Mouse (Mus musculus) bone marrow, adult 2 months (tissue): ENCODE measurements at regions not wholly inside any gene's neighbourhood (a gene's known extent, or its start where the extent isn't known, plus 50 kb on each side); places are given as distances from the start of the nearest gene placed in this dataset.
A peak's percentile ranks its signal among the peaks of the same experiment; 100 is the strongest.

Experiments used
- H3K27ac ChIP-seq: fragments of 200-500 bp; 2 replicates; pipeline ENCODE4 v1.5.1; 2012; ENCODE audit warnings: low read depth, mild to moderate bottlenecking, control low read depth, inconsistent platforms, low read length; ENCODE audit not compliant: control insufficient read depth, poor library complexity, insufficient read depth
- H3K4me1 ChIP-seq: fragments of 200-500 bp; 2 replicates; pipeline ENCODE4 v1.6.1; 2011; ENCODE audit warnings: low read length; ENCODE audit not compliant: control insufficient read depth, insufficient read depth
- H3K4me3 ChIP-seq: fragments of 200-500 bp; replicated peaks from 2 replicates; pipeline ENCODE3; 2011; ENCODE audit warnings: mild to moderate bottlenecking, low read depth, low read length, control low read depth; ENCODE audit not compliant: control insufficient read depth
- CTCF ChIP-seq: fragments of 200-500 bp; IDR thresholded peaks from 2 replicates; pipeline ENCODE4 v1.5.1; 2011; ENCODE audit warnings: low read length, control low read depth; ENCODE audit not compliant: control insufficient read depth, insufficient read depth
- POLR2A ChIP-seq: fragments of 200-500 bp; IDR thresholded peaks from 2 replicates; pipeline ENCODE4 v1.6.1; 2011; ENCODE audit warnings: low read depth, mild to moderate bottlenecking, control low read depth, low read length, borderline replicate concordance; ENCODE audit not compliant: control insufficient read depth
- WGBS: fragments of 180-500 bp; shearing (Covaris S2); methylation state at CpG from one replicate; pipeline ENCODE4 v1.1.7; 2018; 5-methylcytosine and 5-hydroxymethylcytosine counted together

- no peak overlapping the region for H3K4me3 ChIP-seq
- 55% methylated on average over 5 of the region's 5 CpGs for WGBS
- TF ChIP-seq CTCF, result no peak
- no peak for TF ChIP-seq POLR2A
- no peaks in the 10 kb centered on the region for H3K4me1 ChIP-seq
- H3K27ac ChIP-seq, result no peak overlapping the region
Measured at GRCm38 (mm10) chr5:101013844-101014243, 168.3 kb downstream of the Gpat3 start.

GRCm38 (mm10) chr5:101005216-101005615, 159.7 kb downstream of the Gpat3 start:
- WGBS, result 60% methylated on average over 3 of the region's 3 CpGs
- Histone ChIP-seq H3K4me1 (no peaks in the 10 kb centered on the region), H3K27ac (no peak overlapping the region), H3K4me3 (no peak overlapping the region)
- peak; percentile 16; the same call in 1 of the 2 replicates for TF ChIP-seq CTCF
- no peak for TF ChIP-seq POLR2A

GRCm38 (mm10) chr5:101000436-101000835, 154.9 kb downstream of the Gpat3 start:
- WGBS, result 85% methylated on average over 6 of the region's 6 CpGs
- no peaks in the 10 kb centered on the region for H3K4me1 ChIP-seq
- TF ChIP-seq POLR2A (no peak), CTCF (no peak)
- H3K4me3 ChIP-seq, result no peak overlapping the region
- H3K27ac ChIP-seq, result no peak overlapping the region

GRCm38 (mm10) chr5:100992365-100992764, 146.9 kb downstream of the Gpat3 start:
- no peaks in the 10 kb centered on the region for H3K4me1 ChIP-seq
- H3K27ac ChIP-seq, result no peak overlapping the region
- H3K4me3 ChIP-seq, result no peak overlapping the region
- 59% methylated on average over 2 of the region's 2 CpGs for WGBS
- TF ChIP-seq POLR2A (no peak), CTCF (no peak)

- TF ChIP-seq POLR2A, result no peak
- TF ChIP-seq CTCF, result peak; percentile 54; the same call in 1 of the 2 replicates
- WGBS, result 23% methylated on average over 5 of the region's 5 CpGs
- Histone ChIP-seq H3K4me1 (no peaks in the 10 kb centered on the region), H3K27ac (no peak overlapping the region), H3K4me3 (no peak overlapping the region)
Measured at GRCm38 (mm10) chr5:100991626-100992025, 146.1 kb downstream of the Gpat3 start.

- TF ChIP-seq POLR2A, result no peak
- TF ChIP-seq CTCF, result no peak
- H3K4me1 ChIP-seq, result no peaks in the 10 kb centered on the region
- no peak overlapping the region for H3K4me3 ChIP-seq
- WGBS, result 85% methylated on average over 10 of the region's 10 CpGs
- no peak overlapping the region for H3K27ac ChIP-seq
Measured at GRCm38 (mm10) chr5:100982573-100982936, 137.0 kb downstream of the Gpat3 start.

GRCm38 (mm10) chr5:100981849-100982572, 136.5 kb downstream of the Gpat3 start:
- no peak overlapping the region for H3K4me3 ChIP-seq
- WGBS, result 87% methylated on average over 18 of the region's 18 CpGs
- no peak for TF ChIP-seq POLR2A
- TF ChIP-seq CTCF, result no peak
- H3K27ac ChIP-seq, result no peak overlapping the region
- no peaks in the 10 kb centered on the region for H3K4me1 ChIP-seq

GRCm38 (mm10) chr5:100976736-100977135, 131.2 kb downstream of the Gpat3 start:
- H3K27ac ChIP-seq, result no peak overlapping the region
- no peak overlapping the region for H3K4me3 ChIP-seq
- H3K4me1 ChIP-seq, result no peaks in the 10 kb centered on the region
- WGBS, result 63% methylated on average over 2 of the region's 2 CpGs
- TF ChIP-seq CTCF (no peak), POLR2A (no peak)

GRCm38 (mm10) chr5:100951210-100951609, 105.7 kb downstream of the Gpat3 start:
- no peak overlapping the region for H3K27ac ChIP-seq
- WGBS, result 72% methylated on average over 15 of the region's 15 CpGs
- H3K4me1 ChIP-seq, result no peaks in the 10 kb centered on the region
- no peak for TF ChIP-seq CTCF
- no peak for TF ChIP-seq POLR2A
- H3K4me3 ChIP-seq, result no peak overlapping the region
